Mouse (Mus musculus) inflammation-experienced regulatory T-cells, adult 6 months (primary cell): Measurements from ENCODE around the gene Anapc13. TPM values are rescaled to one million over a fixed set of nuclear protein-coding genes. Genes with fewer than 3 reads are reported as not detected.

ENCODE experiments used
- polyA plus RNA-seq, 3 experiments: library from polyadenylated mRNA; unstranded; fragments of 100-300 nt; shearing (Covaris generic); gene quantifications; one replicate each; pipeline ENCODE4 v1.2.1; 2017

The Anapc13 gene
- polyA plus RNA-seq, 3 experiments from 2014 or later, result 106 to 147 (median 129) TPM

Other genes starting within 250 kb of the Anapc13 start
- gene Ky, start 120.5 kb upstream of the Anapc13 start, polyA plus RNA-seq, result under 1 TPM in 2 of 3 experiments, not detected in 1; 0.11 to 0.12 TPM
- 10 to 100 TPM; 38.9 to 61.0 (median 49.9) TPM for gene Cep63, start 238 bp downstream of the Anapc13 start, polyA plus RNA-seq
- gene Amotl2, start 90.4 kb downstream of the Anapc13 start, polyA plus RNA-seq, result under 1 TPM in 1 of 3 experiments, not detected in 2; 0.21 TPM
- 1 to 10 TPM; 2.6 to 3.2 (median 3.1) TPM for gene Ryk, start 208.6 kb downstream of the Anapc13 start, polyA plus RNA-seq